Comparison of ENCODE assay signal across 15 mouse cellular contexts in the genomic region with DNA sequence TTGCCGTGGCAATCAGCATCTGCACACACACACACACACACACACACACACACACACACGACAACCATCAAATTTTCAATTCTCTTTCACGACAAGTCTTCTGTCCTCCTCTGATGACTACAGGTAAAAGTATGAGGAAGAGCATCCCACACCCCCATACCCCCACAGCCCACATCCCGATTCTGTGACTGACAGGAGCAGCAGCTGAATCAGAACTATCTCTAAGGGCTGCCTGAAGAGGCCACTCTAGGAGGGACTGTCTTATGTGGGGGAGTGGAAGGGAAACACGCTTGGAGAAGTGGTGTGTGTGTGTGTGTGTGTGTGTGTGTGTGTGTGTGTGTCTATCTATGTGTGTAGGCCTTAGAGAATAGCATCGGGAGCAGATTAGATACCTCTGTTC.
"Had no signal": no experiment of that assay in that cellular context is flagged by ENCODE, and none has a peak within 500 bp of the region (broad histone marks: within the 10 kb centered on the region; RNA-seq: fewer than 3 reads in every experiment).

No protein-coding gene starts in this region.

- DNase-seq: retina, postnatal 1 day; right cerebral cortex, adult 18-20 months; right cerebral cortex, postnatal 14 days; right cerebral cortex, postnatal 25 days; right cerebral cortex, postnatal 4 days; spleen, adult 18-20 months; thymus, adult 18-20 months; thymus, adult 2 months; thymus, postnatal 14 days; thymus, postnatal 25 days; thymus, postnatal 36 days; thymus, postnatal 4 days had no signal

- H3K4me2 ChIP-seq: neural tube, embryonic 15.5 days; stomach, embryonic 15.5 days had no signal

- H3K4me1 ChIP-seq: neural tube, embryonic 15.5 days; stomach, embryonic 15.5 days had no signal

- H3K4me3 ChIP-seq: neural tube, embryonic 15.5 days; stomach, embryonic 15.5 days had no signal

- H3K27me3 ChIP-seq: neural tube, embryonic 15.5 days; stomach, embryonic 15.5 days had no signal

- H3K36me3 ChIP-seq: neural tube, embryonic 15.5 days; stomach, embryonic 15.5 days had no signal

- H3K9ac ChIP-seq: neural tube, embryonic 15.5 days; stomach, embryonic 15.5 days had no signal

- H3K9me3 ChIP-seq: neural tube, embryonic 15.5 days; stomach, embryonic 15.5 days had no signal

- H3K27ac ChIP-seq: neural tube, embryonic 15.5 days; stomach, embryonic 15.5 days; stomach, postnatal 0 days had no signal
